Mouse (Mus musculus): ENCODE results near the gene Chd2. TPM values are rescaled to one million over a fixed set of nuclear protein-coding genes. Genes with fewer than 3 reads are reported as not detected.
"Not testable (repeated sequence)": the region's sequence is repeated elsewhere in the genome, so short reads cannot be mapped to it uniquely, and the experiment has no call there.

The Chd2 gene
- polyA plus RNA-seq, 1 experiment from 2014 or later: 45.1 TPM

- WGBS: 95% methylated on average over 10 of the region's 10 CpGs
- Histone ChIP-seq H3K36me3 (replicated peaks) (peaks cover 87% of the 10 kb centered on the region), H3K9me3 (no peaks in the 10 kb centered on the region), H3K27me3 (ENCODE audit: poor library complexity, severe bottlenecking) (no peaks in the 10 kb centered on the region), H3K4me3 (no peak overlapping the region), H3K4me1 (peaks cover 17% of the 10 kb centered on the region), H3K27ac (no peak overlapping the region)
- DNase-seq (ENCODE audit: extremely low spot score, low spot score): no peak
These were observed 21.4 kb downstream of the Chd2 start for GRCm38 (mm10) chr7:73520231-73520630.

- Histone ChIP-seq H3K4me1 (0 out of 2 replicates have a peak, but pooled peaks cover 11% of the 10 kb centered on the region), H3K36me3 (replicated peaks) (peaks cover 91% of the 10 kb centered on the region), H3K9me3 (no peaks in the 10 kb centered on the region), H3K27me3 (ENCODE audit: poor library complexity, severe bottlenecking) (no peaks in the 10 kb centered on the region), H3K27ac (no peak overlapping the region), H3K4me3 (no peak overlapping the region)
- DNase-seq (ENCODE audit: extremely low spot score, low spot score): no peak
- 92% methylated on average over 16 of the region's 16 CpGs for WGBS
These were observed 22.4 kb downstream of the Chd2 start for GRCm38 (mm10) chr7:73519060-73519796.

- WGBS: 90% methylated on average over 6 of the region's 6 CpGs
These were observed 23.2 kb downstream of the Chd2 start for GRCm38 (mm10) chr7:73518373-73518980.

GRCm38 (mm10) chr7:73517432-73518054, 24.1 kb downstream of the Chd2 start:
- H3K27ac ChIP-seq: 0 out of 2 replicates have a peak overlapping the region, but pooled peaks have one; percentile 15
- 81% methylated on average over 1 of the region's 1 CpGs for WGBS
- no peaks in the 10 kb centered on the region for H3K27me3 ChIP-seq (ENCODE audit: poor library complexity, severe bottlenecking)
- H3K4me3 ChIP-seq: no peak overlapping the region
- 0 out of 2 replicates have a peak, but pooled peaks cover 11% of the 10 kb centered on the region for H3K4me1 ChIP-seq
- peaks cover 97% of the 10 kb centered on the region for H3K36me3 ChIP-seq (replicated peaks)
- DNase-seq (ENCODE audit: extremely low spot score, low spot score): no peak
- H3K9me3 ChIP-seq: no peaks in the 10 kb centered on the region

More at GRCm38 (mm10) chr7:73518373-73518980, 23.2 kb downstream of the Chd2 start:
- 0 out of 2 replicates have a peak, but pooled peaks cover 11% of the 10 kb centered on the region for H3K4me1 ChIP-seq
- not testable (repeated sequence) for H3K27ac ChIP-seq; H3K4me3 ChIP-seq; DNase-seq (ENCODE audit: extremely low spot score, low spot score); H3K9me3 ChIP-seq; H3K27me3 ChIP-seq (ENCODE audit: poor library complexity, severe bottlenecking)
- peaks cover 96% of the 10 kb centered on the region for H3K36me3 ChIP-seq (replicated peaks)

- H3K36me3 ChIP-seq (replicated peaks): peaks cover 97% of the 10 kb centered on the region
- no peak for DNase-seq (ENCODE audit: extremely low spot score, low spot score)
- 0 out of 2 replicates have a peak, but pooled peaks cover 10% of the 10 kb centered on the region for H3K4me1 ChIP-seq
- H3K27ac ChIP-seq: no peak overlapping the region
- H3K27me3 ChIP-seq (ENCODE audit: poor library complexity, severe bottlenecking): no peaks in the 10 kb centered on the region
- 88% methylated on average over 5 of the region's 5 CpGs for WGBS
- no peaks in the 10 kb centered on the region for H3K9me3 ChIP-seq
- H3K4me3 ChIP-seq: no peak overlapping the region
These were observed 24.8 kb downstream of the Chd2 start for GRCm38 (mm10) chr7:73516820-73517219.

GRCm38 (mm10) chr7:73514560-73514959, 27.1 kb downstream of the Chd2 start:
- no peak for DNase-seq (ENCODE audit: extremely low spot score, low spot score)
- Histone ChIP-seq H3K27me3 (ENCODE audit: poor library complexity, severe bottlenecking) (no peaks in the 10 kb centered on the region), H3K36me3 (replicated peaks) (peaks cover 97% of the 10 kb centered on the region), H3K4me3 (no peak overlapping the region), H3K27ac (no peak overlapping the region), H3K4me1 (0 out of 2 replicates have a peak, but pooled peaks cover 4% of the 10 kb centered on the region), H3K9me3 (no peaks in the 10 kb centered on the region)
- 90% methylated on average over 4 of the region's 4 CpGs for WGBS

GRCm38 (mm10) chr7:73512422-73512821, 29.2 kb downstream of the Chd2 start:
- DNase-seq (ENCODE audit: extremely low spot score, low spot score): no peak
- H3K36me3 ChIP-seq (replicated peaks): peaks cover 100% of the 10 kb centered on the region
- H3K27ac ChIP-seq: no peak overlapping the region
- H3K4me1 ChIP-seq: 0 out of 2 replicates have a peak, but pooled peaks cover 1% of the 10 kb centered on the region
- H3K27me3 ChIP-seq (ENCODE audit: poor library complexity, severe bottlenecking): no peaks in the 10 kb centered on the region
- 92% methylated on average over 2 of the region's 2 CpGs for WGBS
- no peak overlapping the region for H3K4me3 ChIP-seq
- H3K9me3 ChIP-seq: no peaks in the 10 kb centered on the region

- no peaks in the 10 kb centered on the region for H3K9me3 ChIP-seq
- peaks cover 100% of the 10 kb centered on the region for H3K36me3 ChIP-seq (replicated peaks)
- H3K4me3 ChIP-seq: no peak overlapping the region
- WGBS: 97% methylated on average over 2 of the region's 2 CpGs
- DNase-seq (ENCODE audit: extremely low spot score, low spot score): no peak
- no peaks in the 10 kb centered on the region for H3K4me1 ChIP-seq
- H3K27me3 ChIP-seq (ENCODE audit: poor library complexity, severe bottlenecking): no peaks in the 10 kb centered on the region
- H3K27ac ChIP-seq: no peak overlapping the region
These were observed 32.9 kb downstream of the Chd2 start for GRCm38 (mm10) chr7:73508688-73509087.

- H3K36me3 ChIP-seq (replicated peaks): peaks cover 100% of the 10 kb centered on the region
- no peak for DNase-seq (ENCODE audit: extremely low spot score, low spot score)
- no peaks in the 10 kb centered on the region for H3K9me3 ChIP-seq
- no peaks in the 10 kb centered on the region for H3K4me1 ChIP-seq
- H3K27me3 ChIP-seq (ENCODE audit: poor library complexity, severe bottlenecking): no peaks in the 10 kb centered on the region
- 93% methylated on average over 6 of the region's 6 CpGs for WGBS
- no peak overlapping the region for H3K27ac ChIP-seq
- no peak overlapping the region for H3K4me3 ChIP-seq
These were observed 34.1 kb downstream of the Chd2 start for GRCm38 (mm10) chr7:73507491-73507890.

- WGBS: 93% methylated on average over 1 of the region's 1 CpGs
- no peaks in the 10 kb centered on the region for H3K4me1 ChIP-seq
- H3K27me3 ChIP-seq (ENCODE audit: poor library complexity, severe bottlenecking): no peaks in the 10 kb centered on the region
- H3K4me3 ChIP-seq: no peak overlapping the region
- peaks cover 100% of the 10 kb centered on the region for H3K36me3 ChIP-seq (replicated peaks)
- no peak for DNase-seq (ENCODE audit: extremely low spot score, low spot score)
- H3K9me3 ChIP-seq: no peaks in the 10 kb centered on the region
- H3K27ac ChIP-seq: no peak overlapping the region
These were observed 34.8 kb downstream of the Chd2 start for GRCm38 (mm10) chr7:73506852-73507251.

GRCm38 (mm10) chr7:73505266-73505665, 36.4 kb downstream of the Chd2 start:
- Histone ChIP-seq H3K27me3 (ENCODE audit: poor library complexity, severe bottlenecking) (no peaks in the 10 kb centered on the region), H3K36me3 (replicated peaks) (peaks cover 100% of the 10 kb centered on the region), H3K4me3 (no peak overlapping the region), H3K27ac (no peak overlapping the region), H3K9me3 (no peaks in the 10 kb centered on the region), H3K4me1 (no peaks in the 10 kb centered on the region)
- DNase-seq (ENCODE audit: extremely low spot score, low spot score): no peak
- WGBS: 94% methylated on average over 6 of the region's 6 CpGs

GRCm38 (mm10) chr7:73498200-73498599, 43.4 kb downstream of the Chd2 start:
- no peaks in the 10 kb centered on the region for H3K9me3 ChIP-seq
- H3K27me3 ChIP-seq (ENCODE audit: poor library complexity, severe bottlenecking): no peaks in the 10 kb centered on the region
- peaks cover 99% of the 10 kb centered on the region for H3K36me3 ChIP-seq (replicated peaks)
- no peak for DNase-seq (ENCODE audit: extremely low spot score, low spot score)
- H3K4me3 ChIP-seq: no peak overlapping the region
- H3K27ac ChIP-seq: no peak overlapping the region
- H3K4me1 ChIP-seq: no peaks in the 10 kb centered on the region
- WGBS: 91% methylated on average over 2 of the region's 2 CpGs

- Histone ChIP-seq H3K27me3 (ENCODE audit: poor library complexity, severe bottlenecking) (no peaks in the 10 kb centered on the region), H3K4me1 (no peaks in the 10 kb centered on the region), H3K9me3 (no peaks in the 10 kb centered on the region), H3K36me3 (replicated peaks) (peaks cover 97% of the 10 kb centered on the region), H3K27ac (no peak overlapping the region), H3K4me3 (no peak overlapping the region)
- 94% methylated on average over 5 of the region's 5 CpGs for WGBS
- DNase-seq (ENCODE audit: extremely low spot score, low spot score): no peak
These were observed 52.4 kb downstream of the Chd2 start for GRCm38 (mm10) chr7:73489261-73489660.

All from forebrain, embryonic 10.5 days (tissue).